Mouse (Mus musculus): Measurements from ENCODE around the gene Sugt1.

Gene Sugt1

DNA sequence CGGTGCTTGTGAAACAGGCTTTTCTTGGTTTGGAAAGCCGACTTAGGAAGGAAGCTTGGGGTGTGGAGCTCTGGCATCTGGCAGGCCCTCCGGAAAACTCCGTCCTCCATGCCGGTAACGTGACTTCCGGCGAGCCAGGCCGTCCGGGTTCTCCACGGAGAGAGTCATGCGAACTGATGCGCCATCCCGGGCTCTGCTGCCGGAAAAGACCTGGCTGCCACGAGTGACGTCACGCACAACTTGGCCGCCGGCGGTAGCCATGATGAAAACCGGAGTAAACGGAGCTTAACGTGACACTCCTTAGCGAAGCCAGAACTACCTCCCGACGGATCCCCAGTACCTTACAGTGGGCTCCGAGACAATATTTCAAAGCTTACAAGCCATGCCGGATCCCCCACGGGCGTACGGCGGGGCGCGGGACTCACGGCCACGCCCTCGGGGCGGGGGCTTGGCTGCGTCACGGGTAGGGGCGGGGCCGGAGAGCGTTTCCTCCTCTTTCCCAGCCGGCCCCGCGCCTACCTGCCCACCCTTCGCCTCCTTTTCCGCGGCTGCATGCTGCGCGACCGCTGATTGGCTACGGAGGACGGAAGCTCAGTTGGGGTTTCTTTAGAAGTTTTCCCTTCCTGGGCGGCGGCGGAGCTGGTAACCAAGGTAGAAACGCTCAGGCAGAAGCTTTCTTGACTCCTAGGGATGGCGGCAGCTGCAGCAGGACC, at the start of gene Sugt1:
Sugt1 (plus strand) TSS at position 553 of the 713 bp plus-strand sequence.
- peak; percentile 90 to 93 for DNase-seq (ENCODE audit: low read depth in 1 of 2, low spot score in 2 of 2)

GRCm38 (mm10) chr14:79537921-79538320, 49.6 kb upstream of the Sugt1 start:
- no peak for DNase-seq (ENCODE audit: low read depth in 1 of 2, low spot score in 2 of 2)

GRCm38 (mm10) chr14:79541606-79542005, 45.9 kb upstream of the Sugt1 start:
- DNase-seq (ENCODE audit: low read depth in 1 of 2, low spot score in 2 of 2), result no peak

DNA sequence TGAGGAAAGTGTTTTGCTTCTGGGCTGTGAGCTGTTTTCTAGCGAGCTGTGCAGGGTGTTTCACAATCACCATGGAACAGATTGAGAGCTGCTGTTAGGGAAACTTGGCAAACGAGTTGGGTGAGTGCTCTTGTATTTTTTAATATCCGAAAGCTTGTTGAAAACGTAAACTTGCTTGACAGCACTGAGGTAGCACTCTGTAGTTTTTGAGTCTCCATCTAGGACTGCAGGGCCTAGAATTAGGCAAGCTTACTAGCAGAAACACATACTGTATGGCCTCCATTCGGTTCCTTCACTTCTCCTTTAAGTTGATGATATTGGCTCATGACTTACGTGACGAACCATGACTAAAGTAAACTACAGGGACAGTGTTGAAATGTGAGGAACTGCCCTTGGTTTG, 38.1 kb upstream of the Sugt1 start:
- DNase-seq (ENCODE audit: low read depth in 1 of 2, low spot score in 2 of 2), result peak in 1 of 2 experiments; percentile 39

DNA sequence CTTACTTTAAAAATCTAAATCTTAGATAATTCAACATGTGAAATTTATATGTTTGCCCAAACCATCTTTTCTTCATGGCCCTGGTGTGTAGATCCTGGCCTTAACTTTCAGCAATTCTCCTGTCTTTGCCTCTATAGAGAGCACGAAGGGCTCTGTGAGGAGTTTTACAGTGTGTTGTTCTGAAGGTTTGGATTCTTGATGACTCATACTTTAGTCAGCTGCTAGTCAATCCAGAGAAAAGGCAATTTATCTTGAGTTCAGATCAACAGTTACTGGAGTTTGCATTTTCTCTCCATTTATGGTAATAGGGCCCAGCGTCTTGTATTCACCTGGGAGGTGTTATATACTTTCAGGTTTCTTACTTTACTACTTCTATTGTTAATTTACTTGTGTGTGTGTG, 35.6 kb upstream of the Sugt1 start:
- no peak for DNase-seq (ENCODE audit: low read depth in 1 of 2, low spot score in 2 of 2)

GRCm38 (mm10) chr14:79552854-79553253, 34.6 kb upstream of the Sugt1 start:
- no peak for DNase-seq (ENCODE audit: low read depth in 1 of 2, low spot score in 2 of 2)

DNA sequence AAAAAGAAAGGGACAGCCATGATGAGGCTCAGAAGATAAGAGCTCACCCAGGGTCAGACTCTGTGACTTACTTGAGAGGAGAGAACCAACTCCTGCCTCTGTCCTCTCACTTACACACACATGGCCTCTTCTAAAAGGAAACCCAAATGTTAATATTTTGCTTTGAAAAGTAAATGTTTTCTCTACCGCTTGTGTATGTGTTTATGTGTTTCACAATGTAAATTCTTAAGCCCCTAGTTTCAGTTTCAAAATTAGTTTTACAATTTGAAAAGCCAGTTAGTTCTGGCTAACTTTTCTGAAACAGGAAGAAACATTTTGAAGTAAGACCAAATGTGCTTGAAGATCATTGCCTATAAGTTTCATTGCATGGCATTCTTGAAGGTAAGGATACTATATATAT, 29.7 kb upstream of the Sugt1 start:
- DNase-seq (ENCODE audit: low read depth in 1 of 2, low spot score in 2 of 2), result no peak

- no peak for DNase-seq (ENCODE audit: low read depth in 1 of 2, low spot score in 2 of 2)
Measured at GRCm38 (mm10) chr14:79562745-79563144, 24.7 kb upstream of the Sugt1 start.

DNA sequence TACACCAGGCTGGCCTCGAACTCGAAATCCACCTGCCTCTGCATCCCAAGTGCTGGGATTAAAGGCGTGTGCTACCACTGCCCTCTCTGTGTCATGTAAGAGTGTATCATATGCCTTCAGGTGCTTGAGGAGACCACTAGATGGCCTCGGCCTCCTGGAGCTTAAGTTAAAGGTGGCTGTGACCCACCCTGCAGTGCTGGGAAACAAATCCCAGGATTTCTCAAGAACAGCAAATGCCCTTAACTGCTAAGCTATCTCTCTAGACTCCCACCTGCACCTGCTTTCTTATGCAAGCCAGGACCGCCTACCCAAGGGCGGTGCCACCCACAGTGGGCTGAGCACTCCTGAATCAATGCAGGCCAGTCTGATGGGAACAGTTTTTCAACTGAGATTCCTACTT, 22.7 kb upstream of the Sugt1 start:
- DNase-seq (ENCODE audit: low read depth in 1 of 2, low spot score in 2 of 2), result no peak

- no peak for DNase-seq (ENCODE audit: low read depth in 1 of 2, low spot score in 2 of 2)
Measured at GRCm38 (mm10) chr14:79573482-79574191, 13.9 kb upstream of the Sugt1 start.

- no peak for DNase-seq (ENCODE audit: low read depth in 1 of 2, low spot score in 2 of 2)
Measured at GRCm38 (mm10) chr14:79574361-79574760, 13.1 kb upstream of the Sugt1 start.

GRCm38 (mm10) chr14:79583526-79584245, 3.8 kb upstream of the Sugt1 start:
- no peak for DNase-seq (ENCODE audit: low read depth in 1 of 2, low spot score in 2 of 2)

GRCm38 (mm10) chr14:79586499-79587138, 872 bp upstream of the Sugt1 start:
- DNase-seq (ENCODE audit: low read depth in 1 of 2, low spot score in 2 of 2), result no peak

DNA sequence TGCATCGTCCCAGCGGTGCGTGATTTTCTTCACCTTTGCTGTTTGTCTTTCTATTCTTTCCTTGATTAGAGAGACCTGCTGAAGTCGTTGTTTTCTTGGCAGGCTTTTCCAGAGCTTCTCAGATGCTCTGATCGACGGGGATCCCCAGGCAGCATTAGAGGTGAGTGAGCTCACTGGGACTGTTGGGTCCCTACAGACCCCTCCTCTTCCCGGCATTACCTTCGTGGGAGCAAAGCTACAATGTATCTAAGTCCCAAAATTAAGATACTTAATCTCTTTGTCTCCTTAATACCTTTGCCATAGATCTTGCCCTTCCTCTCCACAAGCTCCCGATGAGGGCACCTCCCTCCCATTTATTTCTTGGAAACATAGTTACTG, 350 bp downstream of the Sugt1 start:
- DNase-seq (ENCODE audit: low read depth in 1 of 2, low spot score in 2 of 2), result no peak

DNA sequence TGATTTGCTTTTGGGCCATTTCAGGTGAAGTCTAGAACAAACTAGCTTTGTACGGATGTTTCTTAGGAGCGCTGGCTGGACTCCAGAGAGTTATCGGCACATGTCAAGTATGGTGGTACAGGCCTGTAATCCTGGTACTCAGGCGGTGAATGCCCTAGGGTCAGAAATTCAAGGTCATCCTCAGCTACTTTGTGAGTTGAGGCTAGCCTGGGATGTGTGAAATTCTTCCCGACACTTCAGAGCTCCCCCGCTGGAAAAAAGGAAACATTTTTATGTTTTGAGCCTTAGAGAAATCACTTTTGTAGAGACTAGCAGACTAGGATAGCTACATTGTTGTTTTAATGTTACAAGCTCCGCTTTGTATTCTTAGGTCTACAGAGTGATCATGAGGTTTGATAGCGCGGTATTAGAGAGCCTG, 1.1 kb downstream of the Sugt1 start:
- no peak for DNase-seq (ENCODE audit: low read depth in 1 of 2, low spot score in 2 of 2)

DNA sequence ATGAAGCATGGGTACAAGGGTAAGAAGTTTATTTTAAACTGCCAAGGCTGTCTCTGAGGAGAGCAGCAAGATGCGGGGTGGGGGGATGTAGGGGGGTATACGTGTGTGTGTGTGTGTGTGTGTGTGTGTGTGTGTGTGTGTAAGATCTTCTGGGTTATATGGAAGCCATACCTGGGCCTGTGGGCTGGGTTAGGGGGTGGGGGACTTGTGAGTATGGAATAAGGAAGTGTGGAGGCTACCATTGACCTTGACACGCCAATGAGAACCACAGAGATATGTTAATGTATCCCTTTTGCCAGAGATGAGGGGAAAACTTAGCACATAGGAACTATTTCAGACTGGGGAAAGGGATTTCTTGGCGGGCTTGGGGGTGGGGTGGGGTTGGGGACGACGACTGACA, 1.9 kb downstream of the Sugt1 start:
- no peak for DNase-seq (ENCODE audit: low read depth in 1 of 2, low spot score in 2 of 2)

DNA sequence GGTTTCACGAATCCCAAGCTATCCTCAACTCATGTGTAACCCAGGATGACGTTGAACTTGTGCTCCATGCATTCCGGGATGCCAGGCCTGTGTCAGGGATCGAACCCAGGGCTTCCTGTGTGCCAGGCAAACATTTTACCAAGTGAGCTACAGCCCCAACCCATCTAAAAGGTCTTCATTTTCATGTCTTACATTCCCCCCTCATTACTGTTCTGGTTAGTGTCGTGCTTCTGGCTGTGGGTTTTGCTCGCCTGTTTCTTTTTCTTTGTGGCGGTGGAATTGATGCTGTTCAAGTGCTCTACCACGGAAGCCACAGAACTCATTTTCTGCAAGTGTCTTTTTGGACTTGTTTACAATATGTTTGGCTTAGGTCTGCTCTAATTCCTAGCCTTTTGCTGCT, 3.4 kb downstream of the Sugt1 start:
- no peak for DNase-seq (ENCODE audit: low read depth in 1 of 2, low spot score in 2 of 2)

DNA sequence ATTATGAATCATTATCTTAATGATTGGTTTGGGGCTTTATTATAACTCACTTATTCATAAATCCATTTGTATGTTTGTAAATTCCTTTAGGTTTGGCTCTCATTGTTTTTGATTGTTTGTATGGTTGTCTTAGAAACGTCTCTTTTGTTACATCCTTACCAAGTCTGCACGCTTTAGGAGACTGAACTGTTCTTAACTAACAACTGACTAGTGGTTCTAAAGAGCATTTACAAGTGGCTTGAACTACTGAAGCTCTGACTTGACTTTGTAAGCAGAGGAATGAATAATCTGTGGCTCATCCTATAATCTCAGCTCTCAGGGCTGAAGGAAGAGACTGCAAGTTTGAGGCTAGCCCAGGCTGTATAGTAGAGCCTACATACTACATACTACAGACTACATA, 4.1 kb downstream of the Sugt1 start:
- no peak for DNase-seq (ENCODE audit: low read depth in 1 of 2, low spot score in 2 of 2)

DNA sequence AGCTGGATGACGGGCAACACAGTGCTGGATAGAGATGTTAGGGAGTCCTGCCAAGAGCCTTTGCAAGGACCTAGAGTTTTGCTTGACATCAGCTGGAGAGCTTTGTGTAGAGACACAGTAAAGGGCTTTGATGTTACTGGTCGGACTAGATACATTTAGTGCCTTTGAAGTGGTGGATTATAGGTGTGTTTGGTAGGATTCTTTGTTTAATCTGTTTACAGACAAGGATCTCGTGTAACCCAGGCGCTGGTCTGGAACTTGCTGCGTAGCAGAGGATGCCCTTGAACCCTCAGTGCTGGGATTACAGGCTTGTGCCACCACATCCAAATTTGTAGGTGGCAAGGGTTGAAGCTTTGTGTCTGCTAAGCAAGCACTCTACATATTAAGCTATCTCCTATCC, 6.6 kb downstream of the Sugt1 start:
- DNase-seq (ENCODE audit: low read depth in 1 of 2, low spot score in 2 of 2), result no peak

GRCm38 (mm10) chr14:79596602-79597001, 9.1 kb downstream of the Sugt1 start:
- no peak for DNase-seq (ENCODE audit: low read depth in 1 of 2, low spot score in 2 of 2)

DNA sequence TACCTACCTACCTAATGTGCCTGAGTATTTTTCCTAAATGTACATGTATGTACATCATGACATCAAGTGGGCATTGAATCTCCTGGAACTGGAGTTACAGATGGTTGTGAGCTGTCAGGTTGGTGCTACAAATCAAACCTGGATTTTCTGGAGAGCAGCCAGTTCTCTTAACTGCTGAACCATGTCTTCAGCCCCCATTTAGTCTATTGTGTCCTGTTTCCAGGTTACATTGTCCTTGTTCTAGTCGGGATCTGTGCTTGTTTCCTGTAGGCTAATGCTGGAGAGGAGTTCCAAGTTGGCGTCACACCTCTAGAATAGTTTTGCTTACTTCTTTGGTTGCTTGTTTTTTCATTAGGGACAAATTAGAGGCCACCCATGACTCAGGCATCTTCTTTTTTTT, 18.4 kb downstream of the Sugt1 start:
- DNase-seq (ENCODE audit: low read depth in 1 of 2, low spot score in 2 of 2), result no peak

DNA sequence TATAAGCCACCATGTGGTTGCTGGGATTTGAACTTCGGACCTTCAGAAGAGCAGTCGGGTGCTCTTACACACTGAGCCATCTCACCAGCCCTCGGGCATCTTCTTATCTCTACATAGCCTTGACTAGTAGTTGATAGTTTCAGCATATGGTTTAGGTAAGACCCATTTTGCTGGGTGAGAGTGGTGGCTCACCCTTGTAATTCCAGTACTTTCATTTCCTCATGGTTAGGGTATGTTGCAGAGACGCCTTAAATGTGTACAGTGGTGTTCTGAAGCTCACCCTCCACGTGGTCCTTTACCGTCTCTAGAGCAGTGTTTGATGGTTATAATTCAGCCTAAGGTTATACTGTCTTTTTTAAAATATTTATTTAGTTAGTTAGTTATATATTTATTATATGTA, 18.9 kb downstream of the Sugt1 start:
- DNase-seq (ENCODE audit: low read depth in 1 of 2, low spot score in 2 of 2), result no peak

Data from monocyte, adult 2 months (primary cell).